Mouse (Mus musculus) left cerebral cortex, adult 9 months (tissue): ENCODE results near the gene Helb.
"Not testable (repeated sequence)": the region's sequence is repeated elsewhere in the genome, so short reads cannot be mapped to it uniquely, and the experiment has no call there.

Experiments used
- DNase-seq, 2 experiments: peaks; one replicate each; pipeline ENCODE4 v3.0.0; 2022; ENCODE audit warnings: low spot score in 2 of 2

The Helb gene

GRCm38 (mm10) chr10:120112507-120113396, at the start of gene Helb:
Helb (minus strand) TSS chr10:120112987.
- DNase-seq: peak; percentile 85 to 96

- no peak for DNase-seq
Observed at GRCm38 (mm10) chr10:120160533-120160932, 47.7 kb upstream of the Helb start.

GRCm38 (mm10) chr10:120153911-120154310, 41.1 kb upstream of the Helb start:
- DNase-seq: no peak

- no peak for DNase-seq
Observed at GRCm38 (mm10) chr10:120151672-120152071, 38.9 kb upstream of the Helb start.

GRCm38 (mm10) chr10:120140916-120141516, 28.2 kb upstream of the Helb start:
- no peak for DNase-seq

- no peak for DNase-seq
Observed at GRCm38 (mm10) chr10:120140193-120140592, 27.4 kb upstream of the Helb start.

GRCm38 (mm10) chr10:120136020-120136562, 23.3 kb upstream of the Helb start:
- no peak for DNase-seq

GRCm38 (mm10) chr10:120133697-120134096, 20.9 kb upstream of the Helb start:
- no peak for DNase-seq

- DNase-seq: peak in 1 of 2 experiments; percentile 66
Observed at GRCm38 (mm10) chr10:120130621-120131020, 17.8 kb upstream of the Helb start.

GRCm38 (mm10) chr10:120128601-120129277, 16.0 kb upstream of the Helb start:
- no peak for DNase-seq

- DNase-seq: no peak
Observed at GRCm38 (mm10) chr10:120125465-120125857, 12.7 kb upstream of the Helb start.

- DNase-seq: peak; percentile 22 to 88
Observed at GRCm38 (mm10) chr10:120124801-120125464, 12.1 kb upstream of the Helb start.

GRCm38 (mm10) chr10:120123721-120124120, 10.9 kb upstream of the Helb start:
- DNase-seq: no peak

GRCm38 (mm10) chr10:120115249-120115648, 2.5 kb upstream of the Helb start:
- DNase-seq: no peak

GRCm38 (mm10) chr10:120114493-120114892, 1.7 kb upstream of the Helb start:
- DNase-seq: no peak

GRCm38 (mm10) chr10:120113980-120114379, 1.2 kb upstream of the Helb start:
- no peak for DNase-seq

- DNase-seq: not testable (repeated sequence)
Observed at GRCm38 (mm10) chr10:120113482-120113881, 695 bp upstream of the Helb start.

- no peak for DNase-seq
Observed at GRCm38 (mm10) chr10:120111691-120112319, 982 bp downstream of the Helb start.

- DNase-seq: no peak
Observed at GRCm38 (mm10) chr10:120100806-120101205, 12.0 kb downstream of the Helb start.

GRCm38 (mm10) chr10:120097564-120097963, 15.2 kb downstream of the Helb start:
- DNase-seq: no peak

- DNase-seq: no peak
Observed at GRCm38 (mm10) chr10:120095716-120096115, 17.1 kb downstream of the Helb start.
